Mouse (Mus musculus): ENCODE data around the gene Gstk1.

Gene Gstk1

DNA sequence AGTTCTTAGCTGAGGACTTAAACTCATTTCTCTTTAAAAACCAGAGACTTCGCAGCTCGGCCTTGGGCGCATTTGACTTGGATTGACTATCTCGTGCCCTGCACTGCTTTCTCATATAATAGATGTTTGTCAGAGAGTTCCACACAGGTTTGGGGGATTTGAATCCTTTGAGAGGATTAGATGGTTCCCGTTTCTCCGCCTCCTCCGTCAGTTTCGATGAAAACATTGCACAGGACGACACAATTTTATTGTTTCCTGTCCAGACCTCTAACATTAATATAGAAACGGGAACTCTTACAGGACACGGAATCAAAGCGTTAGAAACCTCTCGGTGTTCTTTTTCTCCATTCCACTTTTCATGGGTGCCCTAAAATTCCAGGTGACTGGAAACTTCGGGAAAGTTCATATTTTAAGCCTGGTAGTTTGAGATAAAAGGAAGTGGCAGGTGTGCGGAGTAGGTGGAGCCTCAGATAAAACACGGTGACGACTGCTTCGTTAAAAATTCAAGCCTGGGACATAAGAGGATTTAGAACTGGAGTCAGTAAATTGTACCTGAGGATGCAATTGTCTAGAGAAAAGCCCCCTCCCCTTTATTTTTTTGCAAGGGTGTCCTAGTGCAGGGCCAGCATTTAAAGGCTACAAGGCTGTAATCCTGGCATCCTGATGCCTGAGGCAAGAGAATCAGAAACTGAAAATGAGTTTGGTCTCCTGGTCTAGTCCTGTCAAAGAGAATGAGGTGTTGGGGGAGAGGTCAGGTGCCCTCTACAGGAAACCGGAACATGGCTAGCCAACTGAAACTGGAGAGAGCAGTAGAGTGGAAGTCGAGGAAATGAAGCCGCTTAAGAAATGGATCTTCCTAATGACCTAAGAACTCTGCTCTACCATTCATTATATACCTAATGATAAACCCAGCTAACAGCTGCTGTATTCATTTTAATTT is 19.9 kb downstream of the Gstk1 start:
- under 1% methylated on average over 21 of the region's 21 CpGs for WGBS

DNA sequence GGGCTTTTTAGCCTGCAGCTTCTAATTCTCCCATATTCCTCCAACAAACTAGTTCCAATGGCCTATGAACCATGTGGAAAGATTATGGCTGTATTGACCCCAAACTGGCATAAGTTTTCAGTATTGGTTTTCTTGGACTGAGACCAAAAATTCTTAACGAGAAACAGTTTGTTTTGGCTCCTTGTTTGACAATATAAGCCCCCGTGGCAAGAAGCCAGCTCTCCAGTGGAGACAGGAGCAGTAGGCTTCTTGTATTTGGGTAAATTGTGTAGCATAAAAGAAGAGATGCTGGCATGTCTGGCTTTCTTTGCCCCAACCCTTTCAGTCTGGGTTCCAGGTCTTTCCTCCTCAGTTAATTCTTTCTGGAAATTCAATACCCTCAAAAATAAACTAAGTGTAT is 30.4 kb downstream of the Gstk1 start:
- whole genome bisulfite sequencing, result 13% methylated on average over 2 of the region's 2 CpGs

DNA sequence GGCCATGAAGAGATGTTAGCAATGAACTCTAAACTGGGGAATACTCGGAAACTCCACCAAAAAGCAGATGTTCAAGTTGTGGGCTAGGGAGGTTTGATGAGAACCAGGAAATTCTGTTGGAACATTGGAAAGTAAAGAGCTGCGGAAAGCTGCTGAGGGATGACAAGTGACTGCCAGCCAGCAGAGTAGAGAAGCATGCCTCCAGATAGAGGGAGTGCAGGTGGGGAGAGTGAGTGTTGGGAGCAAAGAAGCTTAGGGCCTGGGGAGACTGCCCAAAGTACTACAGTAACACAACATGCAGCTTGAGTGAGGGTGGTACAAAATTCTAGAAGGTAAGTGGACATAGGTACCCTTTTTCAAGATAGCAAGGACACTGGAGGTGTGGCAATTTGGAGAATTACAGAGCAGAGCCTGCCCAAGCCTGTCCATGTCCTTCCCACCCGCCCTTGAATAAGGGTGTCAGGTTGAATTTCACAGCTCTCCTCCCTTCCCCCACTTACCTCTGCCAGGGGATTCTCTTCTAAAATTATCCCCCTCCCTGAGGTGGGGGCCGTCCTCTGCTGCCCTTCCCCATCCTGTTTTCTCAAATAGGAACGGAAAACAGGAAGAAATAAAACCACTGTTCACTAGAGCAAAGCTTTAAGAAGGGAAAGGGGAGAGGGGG is 37.3 kb downstream of the Gstk1 start:
- 82% methylated on average over 5 of the region's 5 CpGs for WGBS

DNA sequence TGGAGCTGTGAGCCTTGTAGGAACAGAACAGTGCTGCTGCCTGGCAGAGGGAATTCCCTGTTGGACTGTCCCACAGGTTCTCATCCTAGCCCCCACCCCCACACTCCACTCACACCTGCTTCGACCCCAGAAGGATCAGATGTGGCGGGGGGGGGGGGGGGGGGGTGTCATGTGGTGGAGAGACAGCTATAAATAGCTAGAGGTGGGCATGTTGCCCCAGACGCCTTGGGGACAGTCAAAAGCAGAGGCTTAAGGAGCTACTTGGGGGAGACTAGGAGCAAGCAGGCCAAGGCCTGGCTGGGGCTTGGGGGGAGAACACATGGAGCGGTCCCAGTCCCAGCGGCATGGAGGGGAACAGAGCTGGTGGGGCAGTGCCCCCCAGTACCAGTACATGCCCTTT is 40.7 kb downstream of the Gstk1 start, which contains the start of gene Clcn1:
Gene Clcn1 (plus strand): TSS at position 238 of the 400 bp plus-strand sequence.
- WGBS, result 73% methylated on average over 5 of the region's 5 CpGs

DNA sequence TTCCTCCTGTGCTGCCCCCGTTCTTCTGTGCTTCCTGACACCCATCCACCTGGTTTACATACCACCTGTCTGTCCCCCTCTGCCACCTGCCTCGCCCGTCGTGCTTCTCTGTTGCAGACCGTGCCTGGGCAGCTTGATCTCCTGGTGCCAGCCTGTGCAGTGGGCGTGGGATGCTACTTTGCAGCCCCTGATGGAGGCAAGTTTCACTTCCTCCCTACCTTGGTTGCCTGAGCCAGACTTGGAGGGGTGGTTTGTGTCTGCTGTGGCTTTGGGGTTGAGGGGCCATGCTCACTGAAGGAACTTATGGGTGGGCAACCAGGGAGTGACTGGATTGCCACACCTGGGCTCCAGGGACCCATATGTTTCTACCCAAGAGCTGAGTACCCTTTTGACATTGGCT is 47.6 kb downstream of the Gstk1 start:
- 83% methylated on average over 6 of the region's 6 CpGs for WGBS

DNA sequence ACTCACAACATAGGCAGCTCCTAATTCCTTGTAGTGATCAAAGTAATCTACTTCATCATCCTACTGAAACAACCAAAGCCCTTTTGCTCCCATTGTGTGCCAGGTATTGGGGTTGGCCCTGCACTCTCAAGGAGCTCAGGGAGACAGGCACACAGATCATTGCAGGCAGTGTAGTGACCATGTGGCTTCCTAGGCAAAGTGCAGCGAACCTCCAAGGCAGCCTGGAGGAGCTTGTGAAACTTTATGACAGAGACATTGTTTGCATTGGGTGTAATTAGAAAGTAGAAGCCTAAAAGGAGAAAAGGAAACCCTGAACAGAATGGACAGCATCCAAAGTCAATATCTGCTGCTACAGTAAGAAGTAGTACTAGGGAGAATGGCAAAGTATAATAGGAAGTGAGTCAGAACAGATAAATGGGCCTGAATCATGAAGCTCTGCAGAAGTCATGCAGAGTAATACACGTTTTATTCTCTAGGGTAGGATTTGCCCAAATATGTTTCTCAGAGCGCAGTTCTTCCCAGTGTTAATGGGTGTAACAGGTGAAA is 49.9 kb downstream of the Gstk1 start:
- 76% methylated on average over 3 of the region's 3 CpGs for WGBS

DNA sequence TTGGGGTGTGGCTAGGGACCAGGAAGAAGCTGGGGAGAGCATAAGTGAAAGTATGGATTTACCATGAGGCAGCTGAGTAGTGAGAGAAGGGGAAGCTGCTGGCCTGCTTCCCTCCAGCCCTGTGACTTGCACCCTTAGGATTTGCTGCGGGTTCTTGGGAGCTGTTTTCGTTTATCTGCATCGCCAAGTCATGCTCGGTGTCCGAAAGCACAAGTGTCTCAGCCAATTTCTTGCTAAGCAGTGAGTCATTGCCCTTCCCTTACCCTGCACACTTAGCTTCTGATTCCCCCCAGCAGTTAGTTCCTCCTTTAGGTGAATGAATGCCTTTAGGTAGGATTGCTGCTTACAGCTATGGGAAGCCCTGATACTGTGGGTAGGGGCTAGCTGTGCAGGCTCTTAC is 53.6 kb downstream of the Gstk1 start:
- WGBS, result 81% methylated on average over 5 of the region's 5 CpGs

Data from cerebral cortex, adult 2 months (tissue).